Mouse (Mus musculus): ENCODE results near the gene Olfr716. TPM values are rescaled to one million over a fixed set of nuclear protein-coding genes. Genes with fewer than 3 reads are reported as not detected.
"Not testable (repeated sequence)": the region's sequence is repeated elsewhere in the genome, so short reads cannot be mapped to it uniquely, and the experiment has no call there.

Olfr716 gene
- not detected in 2 replicates for polyA plus RNA-seq (2015; fragmentation: Nextera tagmentation; extraction: Ambion mirVana)

- not testable (repeated sequence) for H3K9me3 ChIP-seq (ENCODE audit: low read length); H3K36me3 ChIP-seq (ENCODE audit: insufficient read depth, low read length); H3K4me2 ChIP-seq (replicated peaks; ENCODE audit: low read depth, low read length); ATAC-seq; H3K4me3 ChIP-seq (ENCODE audit: low read depth, low read length); H3K9ac ChIP-seq (replicated peaks; ENCODE audit: low read depth); DNase-seq (ENCODE audit: low spot score); H3K4me1 ChIP-seq (ENCODE audit: insufficient read depth, low read depth, low read length); H3K27me3 ChIP-seq (replicated peaks; ENCODE audit: insufficient read depth, low read length); H3K27ac ChIP-seq (ENCODE audit: low read length)
- 49% methylated on average over 2 of the region's 2 CpGs for WGBS
Measured at GRCm38 (mm10) chr7:107138027-107138426, at the start of gene Olfr716. Gene Olfr716 (plus strand): TSS chr7:107138327.

GRCm38 (mm10) chr7:107092920-107093319, 45.2 kb upstream of the Olfr716 start, which contains the start of gene Olfr17:
Gene Olfr17 (plus strand): TSS chr7:107093220.
- Histone ChIP-seq H3K9ac (replicated peaks; ENCODE audit: low read depth) (no peak within 1 kb of the TSS), H3K4me1 (ENCODE audit: insufficient read depth, low read depth, low read length) (no peaks in the 10 kb centered on the region), H3K4me3 (ENCODE audit: low read depth, low read length) (no peak within 1 kb of the TSS), H3K27ac (ENCODE audit: low read length) (no peak within 1 kb of the TSS), H3K4me2 (replicated peaks; ENCODE audit: low read depth, low read length) (no peak within 1 kb of the TSS), H3K27me3 (replicated peaks; ENCODE audit: insufficient read depth, low read length) (no peaks in the 10 kb centered on the region), H3K36me3 (ENCODE audit: insufficient read depth, low read length) (no peaks in the 10 kb centered on the region), H3K9me3 (ENCODE audit: low read length) (no peaks in the 10 kb centered on the region)
- ATAC-seq (no peak), DNase-seq (ENCODE audit: low spot score) (no peak)
- TF ChIP-seq CTCF (IDR thresholded peaks at IDR 0.05) (no peak), EP300 (IDR thresholded peaks at IDR 0.05) (no peak)
- WGBS: 19% methylated on average over 1 of the region's 1 CpGs

- not testable (repeated sequence) for H3K36me3 ChIP-seq (ENCODE audit: insufficient read depth, low read length); H3K9me3 ChIP-seq (ENCODE audit: low read length); H3K27ac ChIP-seq (ENCODE audit: low read length); H3K4me3 ChIP-seq (ENCODE audit: low read depth, low read length); H3K4me1 ChIP-seq (ENCODE audit: insufficient read depth, low read depth, low read length); DNase-seq (ENCODE audit: low spot score); ATAC-seq; H3K27me3 ChIP-seq (replicated peaks; ENCODE audit: insufficient read depth, low read length); H3K9ac ChIP-seq (replicated peaks; ENCODE audit: low read depth); H3K4me2 ChIP-seq (replicated peaks; ENCODE audit: low read depth, low read length)
- 84% methylated on average over 1 of the region's 2 CpGs for WGBS
Measured at GRCm38 (mm10) chr7:107110269-107110668, 27.9 kb upstream of the Olfr716 start, which contains the start of gene Olfr715b. Gene Olfr715b (minus strand): TSS chr7:107110369.

- not testable (repeated sequence) for H3K4me1 ChIP-seq (ENCODE audit: insufficient read depth, low read depth, low read length); H3K9me3 ChIP-seq (ENCODE audit: low read length); DNase-seq (ENCODE audit: low spot score); H3K4me2 ChIP-seq (replicated peaks; ENCODE audit: low read depth, low read length); H3K9ac ChIP-seq (replicated peaks; ENCODE audit: low read depth); H3K4me3 ChIP-seq (ENCODE audit: low read depth, low read length); ATAC-seq; H3K27ac ChIP-seq (ENCODE audit: low read length); H3K27me3 ChIP-seq (replicated peaks; ENCODE audit: insufficient read depth, low read length); H3K36me3 ChIP-seq (ENCODE audit: insufficient read depth, low read length)
- WGBS: 69% methylated on average over 1 of the region's 3 CpGs
Measured at GRCm38 (mm10) chr7:107130983-107131382, 7.1 kb upstream of the Olfr716 start, which contains the start of gene Olfr715. Gene Olfr715 (minus strand): TSS chr7:107131083.

GRCm38 (mm10) chr7:107166690-107167089, 28.6 kb downstream of the Olfr716 start, which contains the start of gene Nlrp14:
Gene Nlrp14 (plus strand): TSS chr7:107166990.
- Histone ChIP-seq H3K4me1 (ENCODE audit: insufficient read depth, low read depth, low read length) (no peaks in the 10 kb centered on the region), H3K36me3 (ENCODE audit: insufficient read depth, low read length) (no peaks in the 10 kb centered on the region), H3K9me3 (ENCODE audit: low read length) (no peaks in the 10 kb centered on the region), H3K27ac (ENCODE audit: low read length) (no peak within 1 kb of the TSS), H3K9ac (replicated peaks; ENCODE audit: low read depth) (no peak within 1 kb of the TSS), H3K4me3 (ENCODE audit: low read depth, low read length) (no peak within 1 kb of the TSS), H3K4me2 (replicated peaks; ENCODE audit: low read depth, low read length) (no peak within 1 kb of the TSS), H3K27me3 (replicated peaks; ENCODE audit: insufficient read depth, low read length) (no peaks in the 10 kb centered on the region)
- no peak for ATAC-seq
- TF ChIP-seq CTCF (IDR thresholded peaks at IDR 0.05): no peak
- TF ChIP-seq EP300 (IDR thresholded peaks at IDR 0.05): no peak
- DNase-seq (ENCODE audit: low spot score): no peak
- WGBS: 79% methylated on average over 10 of the region's 10 CpGs

- Histone ChIP-seq H3K4me1 (ENCODE audit: insufficient read depth, low read depth, low read length) (no peaks in the 10 kb centered on the region), H3K36me3 (ENCODE audit: insufficient read depth, low read length) (no peaks in the 10 kb centered on the region), H3K27me3 (replicated peaks; ENCODE audit: insufficient read depth, low read length) (no peaks in the 10 kb centered on the region), H3K9me3 (ENCODE audit: low read length) (no peaks in the 10 kb centered on the region), H3K4me3 (ENCODE audit: low read depth, low read length) (no peak overlapping the region), H3K27ac (ENCODE audit: low read length) (no peak overlapping the region), H3K4me2 (replicated peaks; ENCODE audit: low read depth, low read length) (no peak overlapping the region), H3K9ac (replicated peaks; ENCODE audit: low read depth) (no peak overlapping the region)
- DNase-seq (ENCODE audit: low spot score): no peak
- no peak for ATAC-seq
- no peak for TF ChIP-seq CTCF (IDR thresholded peaks at IDR 0.05)
- TF ChIP-seq EP300 (IDR thresholded peaks at IDR 0.05): no peak
- WGBS: 29% methylated on average over 2 of the region's 2 CpGs
Measured at GRCm38 (mm10) chr7:107180406-107180805, 42.3 kb downstream of the Olfr716 start.

Other genes with a start within 250 kb of the Olfr716 start
- not detected in 2 replicates for gene Olfr707, start 237.1 kb upstream of the Olfr716 start, polyA plus RNA-seq (2015; fragmentation: Nextera tagmentation; extraction: Ambion mirVana)
- not detected in 2 replicates for gene Olfr1532-ps1, start 230.3 kb upstream of the Olfr716 start, polyA plus RNA-seq (2015; fragmentation: Nextera tagmentation; extraction: Ambion mirVana)
- not detected in 2 replicates for gene Olfr709-ps1, start 206.1 kb upstream of the Olfr716 start, polyA plus RNA-seq (2015; fragmentation: Nextera tagmentation; extraction: Ambion mirVana)
- not detected in 2 replicates for gene Olfr710, start 190.0 kb upstream of the Olfr716 start, polyA plus RNA-seq (2015; fragmentation: Nextera tagmentation; extraction: Ambion mirVana)
- not detected in 2 replicates for gene Olfr6, start 174.4 kb upstream of the Olfr716 start, polyA plus RNA-seq (2015; fragmentation: Nextera tagmentation; extraction: Ambion mirVana)
- gene Olfr711, start 162.9 kb upstream of the Olfr716 start, polyA plus RNA-seq (2015; fragmentation: Nextera tagmentation; extraction: Ambion mirVana): not detected in 2 replicates
- not detected in 2 replicates for gene Olfr2, start 132.3 kb upstream of the Olfr716 start, polyA plus RNA-seq (2015; fragmentation: Nextera tagmentation; extraction: Ambion mirVana)
- not detected in 2 replicates for gene Olfr713, start 107.2 kb upstream of the Olfr716 start, polyA plus RNA-seq (2015; fragmentation: Nextera tagmentation; extraction: Ambion mirVana)
- gene Olfr714, start 67.3 kb upstream of the Olfr716 start, polyA plus RNA-seq (2015; fragmentation: Nextera tagmentation; extraction: Ambion mirVana): not detected in 2 replicates
- not detected in 2 replicates for gene Olfr17, start 45.1 kb upstream of the Olfr716 start, polyA plus RNA-seq (2015; fragmentation: Nextera tagmentation; extraction: Ambion mirVana)
- not detected in 2 replicates for gene Olfr715b, start 28.0 kb upstream of the Olfr716 start, polyA plus RNA-seq (2015; fragmentation: Nextera tagmentation; extraction: Ambion mirVana)
- not detected in 2 replicates for gene Olfr715, start 7.2 kb upstream of the Olfr716 start, polyA plus RNA-seq (2015; fragmentation: Nextera tagmentation; extraction: Ambion mirVana)
- gene Nlrp14, start 28.7 kb downstream of the Olfr716 start, polyA plus RNA-seq (2015; fragmentation: Nextera tagmentation; extraction: Ambion mirVana): not detected in 2 replicates
- gene Rbmxl2, start 71.1 kb downstream of the Olfr716 start, polyA plus RNA-seq (2015; fragmentation: Nextera tagmentation; extraction: Ambion mirVana): not detected in 2 replicates
- gene Syt9, start 232.4 kb downstream of the Olfr716 start, polyA plus RNA-seq (2015; fragmentation: Nextera tagmentation; extraction: Ambion mirVana): 0.18 and 0.24 TPM in 2 replicates